Mouse (Mus musculus) telencephalon, adult 2 months (tissue): ENCODE results near the gene D330020A13Rik.
A peak's percentile ranks its signal among the peaks of the same experiment; 100 is the strongest.
"Not testable (repeated sequence)": the region's sequence is repeated elsewhere in the genome, so short reads cannot be mapped to it uniquely, and the experiment has no call there.

Source experiments
- DNase-seq: peaks from one replicate; pipeline ENCODE4 v3.0.0-alpha.2; 2011; ENCODE audit warnings: low read depth, low spot score

The D330020A13Rik gene

GRCm38 (mm10) chr6:120296589-120296988 lies 2.4 kb downstream of the D330020A13Rik start:
- not testable (repeated sequence) for DNase-seq

- peak; percentile 34 for DNase-seq
Observed at GRCm38 (mm10) chr6:120301137-120301536, 7.0 kb downstream of the D330020A13Rik start.

DNA sequence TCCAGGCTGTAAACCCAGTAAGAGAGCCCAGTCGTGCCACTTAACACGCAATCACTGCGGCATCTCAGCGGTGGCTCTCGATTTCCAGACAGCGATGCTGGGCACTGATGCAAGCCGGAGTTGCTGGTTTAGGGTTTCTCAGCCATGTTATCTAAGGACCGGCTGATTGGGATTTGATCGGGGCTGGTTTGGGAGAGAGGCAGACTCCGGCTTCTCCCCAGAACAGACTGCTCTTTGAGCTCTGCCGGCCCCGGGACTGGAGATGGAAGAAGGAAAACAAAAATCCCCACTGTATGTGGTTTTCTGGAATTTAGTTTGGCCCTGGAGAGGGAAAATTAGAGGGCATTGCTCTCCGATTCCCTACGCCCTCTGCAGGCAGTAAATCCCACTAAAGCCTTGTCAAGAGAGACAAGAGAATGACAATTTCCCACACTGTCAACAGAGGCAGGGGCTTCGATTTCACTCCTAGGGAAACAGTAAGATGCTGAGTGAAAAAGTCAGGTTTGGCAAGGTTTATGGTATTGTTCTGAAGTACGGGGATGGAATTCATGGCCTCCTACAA lies 8.7 kb downstream of the D330020A13Rik start:
- no peak for DNase-seq

- DNase-seq = no peak
Observed at GRCm38 (mm10) chr6:120306859-120307594, 12.9 kb downstream of the D330020A13Rik start.

DNA sequence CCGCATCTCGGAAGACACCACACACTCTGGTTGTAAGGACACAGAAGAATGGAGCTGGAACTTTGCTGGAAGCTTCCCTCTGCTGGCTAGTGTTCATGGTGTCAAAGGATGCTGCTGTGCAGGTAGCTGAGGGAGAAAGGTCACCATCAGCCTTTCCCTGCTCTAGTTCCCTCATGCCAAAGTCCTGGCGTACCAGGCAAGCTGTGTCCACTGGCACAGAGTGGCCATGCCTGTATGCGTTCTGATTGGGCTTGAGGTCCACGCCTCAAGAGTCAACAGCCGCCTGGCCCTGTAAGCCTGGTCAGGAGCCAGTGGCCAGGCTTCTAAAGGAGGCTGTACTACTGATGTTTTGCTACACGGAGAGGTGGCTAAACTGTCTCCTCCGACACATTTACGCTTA lies 15.2 kb downstream of the D330020A13Rik start:
- no peak for DNase-seq

DNA sequence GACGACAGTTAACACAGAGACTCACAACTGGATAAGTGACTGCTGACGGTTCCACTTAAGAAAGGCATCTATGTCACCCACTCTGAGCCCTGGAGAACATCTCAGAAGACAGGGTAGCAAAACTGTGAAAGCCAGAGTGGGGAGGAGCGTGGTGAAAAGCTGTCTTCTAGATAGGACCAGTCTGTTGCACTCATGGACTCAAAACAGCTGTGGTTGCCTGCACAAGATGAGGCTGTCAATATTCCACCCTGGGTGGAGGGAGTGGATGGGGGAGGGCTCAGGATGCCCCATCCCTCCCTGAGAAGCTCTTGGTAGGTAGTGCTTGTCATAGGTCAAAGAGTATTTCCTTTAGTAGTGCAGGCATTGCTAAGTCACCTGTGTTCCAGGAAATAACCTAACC lies 15.6 kb downstream of the D330020A13Rik start:
- no peak for DNase-seq

GRCm38 (mm10) chr6:120312443-120312842 lies 18.3 kb downstream of the D330020A13Rik start:
- no peak for DNase-seq

GRCm38 (mm10) chr6:120318303-120318940 lies 24.3 kb downstream of the D330020A13Rik start:
- no peak for DNase-seq

DNA sequence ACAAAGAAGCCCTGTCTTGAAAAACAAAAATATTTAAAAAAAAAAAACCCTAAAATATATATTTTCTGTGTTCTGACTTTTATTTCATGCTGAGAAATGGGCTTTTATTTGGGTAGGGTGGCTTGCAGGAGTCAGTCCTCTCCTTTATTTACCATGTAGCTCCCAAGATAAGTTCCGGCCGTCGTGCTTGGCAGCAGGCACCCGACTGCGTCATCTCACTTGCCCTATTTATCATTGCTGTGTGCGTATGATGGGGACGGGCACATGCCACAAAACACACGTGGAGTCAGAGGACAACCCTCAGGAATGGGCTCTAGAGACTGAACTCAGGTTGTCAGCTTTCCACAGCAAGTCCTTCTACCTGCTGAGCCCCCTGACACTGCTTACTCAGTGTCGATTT lies 25.0 kb downstream of the D330020A13Rik start:
- DNase-seq = no peak

- DNase-seq = no peak
Observed at GRCm38 (mm10) chr6:120320369-120320768, 26.2 kb downstream of the D330020A13Rik start.

GRCm38 (mm10) chr6:120324295-120324927 lies 30.2 kb downstream of the D330020A13Rik start:
- DNase-seq = peak; percentile 67

- DNase-seq = no peak
Observed at GRCm38 (mm10) chr6:120332351-120332750, 38.2 kb downstream of the D330020A13Rik start.

DNA sequence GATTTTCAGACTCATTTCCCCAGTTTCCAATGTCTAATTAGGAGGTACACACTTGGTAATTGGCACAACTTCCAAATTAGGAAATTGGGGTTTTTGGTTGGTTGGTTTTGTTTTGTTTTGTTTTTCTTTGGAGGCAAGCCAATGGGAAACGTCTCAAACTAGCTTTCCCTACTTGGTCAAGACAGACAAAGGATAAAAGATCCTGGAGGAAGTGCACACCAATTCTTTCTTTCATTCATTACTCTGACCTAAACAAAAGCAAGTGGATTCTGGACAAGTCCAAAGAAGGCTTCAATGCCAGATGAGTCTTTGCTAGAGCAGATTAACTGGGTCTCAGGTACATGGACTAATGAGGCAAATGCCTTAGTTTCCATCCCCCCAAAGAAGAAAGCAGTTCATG lies 49.8 kb downstream of the D330020A13Rik start:
- DNase-seq = no peak
